Mouse (Mus musculus) testis, postnatal 14 days (tissue): ENCODE data around the gene Glp2r.

Experiments
- DNase-seq: peaks from one replicate; pipeline ENCODE4 v3.0.0; 2021; ENCODE audit warnings: low spot score

The Glp2r gene

DNA sequence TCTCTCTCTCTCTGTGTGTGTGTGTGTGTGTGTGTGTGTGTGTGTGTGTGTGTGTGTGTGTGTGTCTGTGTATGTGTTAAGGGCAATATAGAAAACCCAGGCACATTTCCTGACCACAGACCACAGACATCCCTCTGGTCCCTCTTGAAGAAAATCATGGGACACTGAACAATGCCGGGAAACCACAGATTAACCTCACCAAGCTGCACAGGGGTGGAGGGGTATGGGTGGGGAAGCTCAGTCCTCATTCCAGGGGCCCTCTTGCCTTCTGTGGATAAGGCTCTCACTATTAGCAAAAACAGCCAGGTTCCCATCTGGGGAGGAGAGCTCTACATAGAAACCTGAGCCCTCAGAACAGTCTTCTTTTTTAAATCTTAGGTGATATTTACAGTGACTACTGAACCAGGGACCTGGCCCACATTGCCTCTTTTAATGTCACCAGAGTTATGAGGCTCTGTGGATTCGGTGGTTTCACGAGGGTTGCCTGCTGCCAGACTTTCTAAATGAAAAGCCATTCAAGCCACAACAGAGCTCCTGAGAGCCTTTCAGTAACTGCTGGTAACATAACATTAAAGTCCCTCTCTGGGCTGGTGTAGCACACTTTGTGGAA lies 137.2 kb downstream of the Glp2r start:
- DNase-seq, result no peak

DNA sequence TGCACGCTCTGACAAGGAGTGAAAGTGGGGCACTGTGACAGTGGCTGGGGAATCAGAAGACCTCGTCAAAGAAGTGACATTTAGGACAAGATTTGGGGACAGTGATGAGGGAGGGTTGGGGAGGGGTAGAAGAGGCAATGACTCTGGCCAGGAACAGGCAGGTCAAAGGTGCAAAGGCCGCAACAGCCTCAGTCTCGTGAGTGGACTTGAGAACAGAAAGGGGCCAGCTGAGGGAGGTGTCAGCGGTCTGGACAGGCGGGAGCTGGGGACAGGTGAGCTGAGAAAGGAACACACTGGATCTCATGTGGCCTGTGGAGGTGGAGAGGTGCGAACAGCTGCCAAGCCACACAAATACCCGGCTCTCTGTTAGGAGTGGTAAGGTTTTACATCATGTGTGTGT lies 138.0 kb downstream of the Glp2r start:
- DNase-seq, result no peak

DNA sequence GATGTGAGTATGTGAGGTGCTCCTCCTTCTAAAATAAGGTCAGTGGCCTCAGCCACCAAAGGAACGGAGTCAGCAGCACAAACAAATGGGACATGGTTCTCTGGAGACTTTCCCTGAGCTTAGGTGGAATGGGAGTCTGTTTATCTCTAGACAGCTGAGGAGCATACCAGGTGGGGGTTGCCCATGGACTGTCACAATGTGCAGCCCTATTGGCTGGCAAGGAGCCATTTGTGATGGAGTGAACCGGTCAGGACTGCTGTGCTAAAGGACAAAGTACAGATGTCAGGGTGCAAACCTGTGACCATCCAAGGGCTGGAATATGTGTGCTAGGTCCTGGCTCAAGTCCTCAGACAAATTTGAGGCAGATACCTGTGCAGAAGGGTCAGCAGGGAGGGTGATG lies 142.4 kb downstream of the Glp2r start:
- DNase-seq, result no peak

DNA sequence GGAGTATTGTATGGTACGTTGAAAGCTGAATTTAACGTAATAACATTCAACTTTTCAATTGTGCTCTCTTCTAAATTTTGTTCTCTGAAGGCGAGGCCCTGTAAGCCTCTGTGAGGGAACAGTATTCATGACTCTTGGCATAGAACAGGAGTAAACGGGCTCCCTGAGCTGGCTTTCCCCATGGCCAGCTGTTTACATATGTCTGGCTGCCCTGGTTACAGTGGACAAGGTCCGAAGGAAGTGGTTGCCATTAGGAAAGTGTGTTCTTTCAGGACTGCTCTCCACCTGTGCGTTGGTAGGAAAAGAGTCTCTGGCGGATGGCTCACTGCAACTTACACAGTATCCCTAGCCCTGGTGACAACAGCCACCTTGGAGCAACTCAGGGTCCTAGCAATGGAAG lies 143.8 kb downstream of the Glp2r start:
- DNase-seq, result no peak

DNA sequence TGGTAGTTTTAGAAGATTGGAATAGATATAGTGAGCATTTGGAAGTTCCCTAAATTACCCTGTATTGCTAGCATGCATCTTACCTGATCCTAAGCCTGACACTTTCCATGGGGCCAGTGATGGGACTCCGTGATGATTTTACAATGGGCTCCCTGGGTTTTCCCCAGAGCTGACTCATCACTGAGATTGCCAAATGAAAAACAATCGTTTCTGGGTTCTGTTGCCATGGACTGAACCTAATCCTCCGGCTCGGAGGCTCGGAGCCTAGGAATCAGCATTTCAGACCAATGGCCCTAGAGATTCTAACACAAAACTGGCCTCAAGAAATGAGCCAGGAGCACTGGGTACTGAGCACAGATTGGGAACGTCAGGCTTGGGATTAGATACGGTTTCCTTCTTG lies 148.6 kb downstream of the Glp2r start:
- no peak for DNase-seq

DNA sequence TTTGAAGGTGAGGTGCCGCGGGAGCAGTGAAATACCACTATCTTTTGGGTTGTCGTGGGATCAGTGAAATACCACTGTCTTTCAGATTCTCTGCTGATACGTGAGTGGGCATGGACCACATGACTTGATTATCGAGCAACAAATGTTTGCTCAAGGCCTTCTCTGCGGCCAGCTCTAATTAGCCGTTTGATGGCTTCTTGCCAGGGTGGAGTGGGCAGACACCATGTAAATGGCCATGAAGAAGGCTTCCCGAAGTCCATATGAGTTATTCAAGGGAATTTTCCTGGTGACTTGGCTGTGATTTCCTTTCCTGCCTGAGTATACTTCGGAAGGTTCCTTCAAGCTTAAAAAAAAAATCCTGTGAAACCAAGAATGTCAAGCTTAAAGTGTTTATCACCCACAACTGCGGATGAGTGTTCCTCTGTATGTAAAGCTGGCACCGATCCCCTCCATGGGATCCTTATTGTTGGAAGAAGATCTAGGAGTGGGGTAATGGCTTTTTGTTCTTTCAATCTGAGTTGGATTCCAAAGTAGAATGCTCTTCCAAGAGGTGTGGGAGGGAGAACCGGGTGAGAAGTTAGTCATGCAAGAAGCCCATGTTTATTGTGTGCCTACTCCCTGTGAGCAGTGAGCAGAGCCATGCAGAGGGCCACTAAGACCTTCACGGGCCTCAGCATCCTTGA lies 154.3 kb downstream of the Glp2r start:
- no peak for DNase-seq

DNA sequence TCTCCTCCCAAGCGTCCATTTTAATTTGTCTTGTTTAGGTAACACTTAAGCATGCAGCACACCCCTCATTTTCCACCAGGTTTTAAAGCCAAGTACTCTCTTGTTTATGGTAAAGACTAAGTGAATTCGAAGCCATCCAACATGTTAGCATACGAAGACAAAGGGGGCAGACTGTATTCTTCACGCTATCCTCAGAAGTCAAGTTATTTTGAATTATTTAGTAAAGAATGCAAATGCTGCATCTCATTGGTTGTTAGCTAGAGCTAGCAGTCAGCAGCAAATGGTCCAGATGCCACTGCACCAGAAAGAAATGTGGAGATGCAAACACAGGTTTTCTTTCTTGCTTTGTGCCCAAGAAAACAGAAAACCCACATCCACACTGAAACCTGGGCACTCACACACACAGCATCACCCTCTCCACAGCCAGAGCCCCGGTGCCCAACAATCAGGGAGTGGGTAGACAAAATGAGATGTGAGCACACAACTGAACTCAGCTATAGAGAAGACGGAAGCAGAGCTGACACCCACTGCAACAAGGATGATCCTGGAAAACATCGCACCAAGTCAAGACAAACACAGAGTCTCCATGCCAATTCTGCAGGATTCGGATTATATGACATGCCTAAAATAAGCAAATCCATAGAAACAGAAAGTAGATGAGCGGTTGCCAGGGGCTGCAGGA lies 158.7 kb downstream of the Glp2r start:
- no peak for DNase-seq
